Comparison of ENCODE assay signal across 8 mouse cellular contexts in the genomic region with DNA sequence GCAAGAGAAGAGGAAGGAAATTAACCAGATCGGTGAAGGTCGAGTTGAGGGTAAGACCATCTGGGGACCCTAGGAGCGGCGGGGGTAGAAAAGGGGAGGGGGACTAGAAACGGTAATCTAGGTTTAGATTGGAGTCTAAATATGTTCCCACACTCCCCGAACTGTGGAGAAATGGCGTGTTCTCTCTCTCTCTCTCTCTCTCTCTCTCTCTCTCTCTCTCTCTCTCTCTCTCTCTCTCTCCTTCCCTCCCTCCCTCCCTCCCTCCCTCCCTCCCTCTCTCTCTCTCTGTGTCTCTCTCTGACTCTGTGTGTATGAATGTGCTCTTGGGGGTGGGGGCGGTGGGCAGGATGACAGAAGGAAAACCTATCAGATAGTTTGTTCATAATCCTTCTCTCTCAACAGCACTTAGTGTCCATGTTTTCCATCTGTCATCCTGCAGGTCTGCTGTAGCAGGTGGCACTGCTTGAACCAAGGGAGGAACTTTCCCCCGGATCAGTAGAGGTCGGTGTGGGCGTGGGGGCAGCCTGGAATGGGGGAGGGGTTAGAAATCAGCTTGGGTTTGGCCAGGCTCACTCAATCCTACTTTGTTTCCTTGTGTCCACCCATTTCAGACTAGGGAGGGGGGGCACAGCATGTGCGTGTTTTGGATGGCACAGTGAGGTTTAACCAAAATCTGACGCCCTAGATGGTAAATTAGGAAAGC. TPM values are rescaled to one million over a fixed set of nuclear protein-coding genes. Genes with fewer than 3 reads are reported as not detected.
DNase-seq lines count a peak whose midpoint lies in the region; ATAC-seq and TF ChIP-seq lines count a peak whose summit lies in the region.

No protein-coding gene starts in this region.

- peak overlapping the region; percentile 74 for H3K4me3 ChIP-seq in erythroblast, embryonic 14.5 days (replicated peaks)
- H3K4me3 ChIP-seq in ES-Bruce4 (ENCODE audit: low read depth, low read length): peak overlapping the region; percentile 77
- H3K4me3 ChIP-seq in embryonic fibroblast, embryonic 13.5 days (ENCODE audit: insufficient read depth, low read length): peak overlapping the region; percentile 93
- peak overlapping the region; percentile 57 for H3K4me3 ChIP-seq in midbrain, postnatal 0 days (ENCODE audit: low read depth, low read length)

- H3K4me1 ChIP-seq in erythroblast, embryonic 14.5 days (ENCODE audit: control insufficient read depth): peaks cover 16% of the 10 kb centered on the region
- H3K4me1 ChIP-seq in ES-Bruce4 (ENCODE audit: control insufficient read depth, insufficient read depth, low read length): no peaks in the 10 kb centered on the region
- H3K4me1 ChIP-seq in embryonic fibroblast, embryonic 13.5 days (ENCODE audit: control insufficient read depth, insufficient read depth, low read length): 0 out of 2 replicates have a peak, but pooled peaks cover 3% of the 10 kb centered on the region
- no peaks in the 10 kb centered on the region for H3K4me1 ChIP-seq in midbrain, postnatal 0 days (ENCODE audit: insufficient read depth, low read length)

- peak overlapping the region; percentile 44 for H3K4me2 ChIP-seq in midbrain, postnatal 0 days (ENCODE audit: low read depth, low read length, poor library complexity, severe bottlenecking)

- H3K9me3 ChIP-seq in erythroblast, embryonic 14.5 days (ENCODE audit: control insufficient read depth, low read length): no peaks in the 10 kb centered on the region
- no peaks in the 10 kb centered on the region for H3K9me3 ChIP-seq in ES-Bruce4 (replicated peaks; ENCODE audit: control insufficient read depth, insufficient read depth, low read length, poor library complexity, severe bottlenecking)
- H3K9me3 ChIP-seq in midbrain, postnatal 0 days (ENCODE audit: low read length): no peaks in the 10 kb centered on the region

- no peak for ATAC-seq in erythroblast, adult 5-6 weeks (replicated peaks; ENCODE audit: low FRiP score, poor library complexity, severe bottlenecking)
- peak; percentile 36; the same call in 1 of the 2 replicates for ATAC-seq in midbrain, postnatal 0 days (ENCODE audit: low FRiP score)

- TF ChIP-seq POLR2A in ES-Bruce4 (IDR thresholded peaks at IDR 0.05; ENCODE audit: insufficient read depth, low read length): no peak
- TF ChIP-seq POLR2A in embryonic fibroblast, embryonic 13.5 days (IDR thresholded peaks at IDR 0.05; ENCODE audit: low read depth, low read length): no peak

- no peaks in the 10 kb centered on the region for H3K36me3 ChIP-seq in erythroblast, embryonic 14.5 days (ENCODE audit: control insufficient read depth)
- no peaks in the 10 kb centered on the region for H3K36me3 ChIP-seq in ES-Bruce4 (ENCODE audit: control insufficient read depth, insufficient read depth, low read length, poor library complexity, severe bottlenecking)
- H3K36me3 ChIP-seq in midbrain, postnatal 0 days (ENCODE audit: insufficient read depth, low read length): no peaks in the 10 kb centered on the region

- peak overlapping the region; percentile 43 for H3K9ac ChIP-seq in ES-Bruce4 (ENCODE audit: low read depth, poor library complexity, severe bottlenecking)
- H3K9ac ChIP-seq in midbrain, postnatal 0 days (replicated peaks; ENCODE audit: low read length, poor library complexity, severe bottlenecking): peak overlapping the region; percentile 57

- DNase-seq in kidney, postnatal 14 days: peak; percentile 3
- DNase-seq in midbrain, postnatal 0 days (ENCODE audit: low spot score): peak; percentile 8
- DNase-seq in T-cell, adult 2 months (ENCODE audit: low spot score): no peak
- no peak for DNase-seq in natural killer cell, adult 2 months (ENCODE audit: low spot score in 2 of 2)

- TF ChIP-seq EP300 in ES-Bruce4 (IDR thresholded peaks at IDR 0.05; ENCODE audit: insufficient read depth, low read depth, low read length): no peak

- TF ChIP-seq CTCF in ES-Bruce4 (IDR thresholded peaks at IDR 0.05; ENCODE audit: low read depth, low read length): no peak
- no peak for TF ChIP-seq CTCF in embryonic fibroblast, embryonic 13.5 days (IDR thresholded peaks at IDR 0.05; ENCODE audit: borderline replicate concordance, insufficient read depth, low read length)
- no peak for TF ChIP-seq CTCF in midbrain, postnatal 0 days (IDR thresholded peaks at IDR 0.05)

- H3K27me3 ChIP-seq in erythroblast, embryonic 14.5 days (ENCODE audit: control insufficient read depth): no peaks in the 10 kb centered on the region; the same call in 1 of the 2 replicates
- H3K27me3 ChIP-seq in ES-Bruce4 (ENCODE audit: control insufficient read depth, insufficient read depth, low read length, poor library complexity, severe bottlenecking): no peaks in the 10 kb centered on the region
- H3K27me3 ChIP-seq in midbrain, postnatal 0 days (ENCODE audit: insufficient read depth, low read length): no peaks in the 10 kb centered on the region

- 28% methylated on average over 13 of the region's 13 CpGs for WGBS in midbrain, postnatal 0 days

- H3K27ac ChIP-seq in ES-Bruce4 (ENCODE audit: insufficient read depth, low read length): no peak overlapping the region
- peak overlapping the region; percentile 57; the same call in 1 of the 2 replicates for H3K27ac ChIP-seq in embryonic fibroblast, embryonic 13.5 days (ENCODE audit: insufficient read depth, low read length)
- H3K27ac ChIP-seq in midbrain, postnatal 0 days (ENCODE audit: low read depth, low read length): peak overlapping the region; percentile 59; the same call in 1 of the 2 replicates

RNA-seq across cellular contexts. Expression of gene Armcx3, which starts 1.0 kb away (rescaled TPM):
- polyA plus RNA-seq in erythroblast, embryonic 14.5 days (2012): 0.04 and 0.05 TPM in 2 replicates
- 3.8 and 5.0 TPM in 2 replicates for total RNA-seq in erythroblast, adult 5-6 weeks (2015; ENCODE audit: low replicate concordance)
- total RNA-seq in erythroblast, adult 5-6 weeks (2017; ENCODE audit: low replicate concordance): 2.0 and 3.5 TPM in 2 replicates
- 14.6 and 19.1 TPM in 2 replicates for polyA plus RNA-seq in ES-Bruce4 (2011; ENCODE audit: insufficient read depth, insufficient read length, low read depth, missing spikeins)
- polyA plus RNA-seq in embryonic fibroblast, embryonic 13.5 days (2011; ENCODE audit: insufficient read length, low read depth, missing spikeins): 71.6 and 81.0 TPM in 2 replicates
- 49.4 and 72.0 TPM in 2 replicates for total RNA-seq in midbrain, postnatal 0 days (2014; rRNA removed)
- 75.0 and 75.2 TPM in 2 replicates for polyA plus RNA-seq in midbrain, postnatal 0 days (2015; fragmentation: Nextera tagmentation; extraction: Ambion mirVana)

RNA-seq across cellular contexts. Expression of gene Armcx6, which starts 6.2 kb away (rescaled TPM):
- polyA plus RNA-seq in erythroblast, embryonic 14.5 days (2012): 0.03 and 0.06 TPM in 2 replicates
- total RNA-seq in erythroblast, adult 5-6 weeks (2015; ENCODE audit: low replicate concordance): 0.63 and 2.9 TPM in 2 replicates
- total RNA-seq in erythroblast, adult 5-6 weeks (2017; ENCODE audit: low replicate concordance): 0.09 and 0.70 TPM in 2 replicates
- 2.8 and 4.4 TPM in 2 replicates for polyA plus RNA-seq in ES-Bruce4 (2011; ENCODE audit: insufficient read depth, insufficient read length, low read depth, missing spikeins)
- polyA plus RNA-seq in embryonic fibroblast, embryonic 13.5 days (2011; ENCODE audit: insufficient read length, low read depth, missing spikeins): 13.6 and 21.7 TPM in 2 replicates
- 40.0 and 40.1 TPM in 2 replicates for total RNA-seq in midbrain, postnatal 0 days (2014; rRNA removed)
- 49.0 and 51.4 TPM in 2 replicates for polyA plus RNA-seq in midbrain, postnatal 0 days (2015; fragmentation: Nextera tagmentation; extraction: Ambion mirVana)

RNA-seq across cellular contexts. Expression of gene Armcx1, which starts 39.7 kb away (rescaled TPM):
- polyA plus RNA-seq in erythroblast, embryonic 14.5 days (2012): not detected in 2 replicates
- total RNA-seq in erythroblast, adult 5-6 weeks (2015; ENCODE audit: low replicate concordance): 0.84 and 5.0 TPM in 2 replicates
- 0.42 and 2.5 TPM in 2 replicates for total RNA-seq in erythroblast, adult 5-6 weeks (2017; ENCODE audit: low replicate concordance)
- 29.5 and 37.7 TPM in 2 replicates for polyA plus RNA-seq in ES-Bruce4 (2011; ENCODE audit: insufficient read depth, insufficient read length, low read depth, missing spikeins)
- polyA plus RNA-seq in embryonic fibroblast, embryonic 13.5 days (2011; ENCODE audit: insufficient read length, low read depth, missing spikeins): 34.1 and 39.4 TPM in 2 replicates
- 41.0 and 70.2 TPM in 2 replicates for total RNA-seq in midbrain, postnatal 0 days (2014; rRNA removed)
- polyA plus RNA-seq in midbrain, postnatal 0 days (2015; fragmentation: Nextera tagmentation; extraction: Ambion mirVana): 58.9 and 62.5 TPM in 2 replicates

RNA-seq across cellular contexts. Expression of gene Armcx2, which starts 51.6 kb away (rescaled TPM):
- polyA plus RNA-seq in erythroblast, embryonic 14.5 days (2012): 0.04 and 0.10 TPM in 2 replicates
- total RNA-seq in erythroblast, adult 5-6 weeks (2015; ENCODE audit: low replicate concordance): 2.3 TPM in 2 replicates
- total RNA-seq in erythroblast, adult 5-6 weeks (2017; ENCODE audit: low replicate concordance): 2.0 TPM in 1 of 2 replicates, not detected in the other
- 32.3 and 34.0 TPM in 2 replicates for polyA plus RNA-seq in ES-Bruce4 (2011; ENCODE audit: insufficient read depth, insufficient read length, low read depth, missing spikeins)
- 108 and 127 TPM in 2 replicates for polyA plus RNA-seq in embryonic fibroblast, embryonic 13.5 days (2011; ENCODE audit: insufficient read length, low read depth, missing spikeins)
- total RNA-seq in midbrain, postnatal 0 days (2014; rRNA removed): 114 and 129 TPM in 2 replicates
- polyA plus RNA-seq in midbrain, postnatal 0 days (2015; fragmentation: Nextera tagmentation; extraction: Ambion mirVana): 85.4 and 88.1 TPM in 2 replicates

Comparison
In these comparisons a context has a peak if more than half of its experiments do, and no peak if none do; other contexts are left out.
1. DNase-seq: peak in kidney, postnatal 14 days (single experiment) and midbrain, postnatal 0 days (single experiment); none in T-cell, adult 2 months (single experiment) and natural killer cell, adult 2 months (0 of 2).
2. RNA of gene Armcx3, which starts 1.0 kb away (polyA plus RNA-seq): 71.6 to 81.0 TPM in embryonic fibroblast, embryonic 13.5 days, 75.0 to 75.2 TPM in midbrain, postnatal 0 days and 14.6 to 19.1 TPM in ES-Bruce4; 0.04 to 0.05 TPM in erythroblast, embryonic 14.5 days; every median in the first group is over 10 times any median in the second.
3. RNA of gene Armcx1, which starts 39.7 kb away (polyA plus RNA-seq): 58.9 to 62.5 TPM in midbrain, postnatal 0 days, 34.1 to 39.4 TPM in embryonic fibroblast, embryonic 13.5 days and 29.5 to 37.7 TPM in ES-Bruce4; not detected in erythroblast, embryonic 14.5 days; every median in the first group is over 10 times any median in the second.
4. Peak in every context shown above with its lines, with median percentiles within 50 percentile points of each other: H3K4me3 ChIP-seq.